Mouse (Mus musculus) neural tube, embryonic 12.5 days (tissue): Measurements from ENCODE around the gene Klc2. TPM values are rescaled to one million over a fixed set of nuclear protein-coding genes. Genes with fewer than 3 reads are reported as not detected.

Experiments used
- ATAC-seq: fragments of 200-750 bp; cut with Nextera tagmentation; 2 replicates; pipeline ENCODE4 v1.8.0; 2017; ENCODE audit warnings: low read depth, mild to moderate bottlenecking, moderate TSS enrichment, moderate library complexity; ENCODE audit not compliant: low FRiP score
- H3K27ac ChIP-seq: fragments of 300-500 bp; sonication (generic); 2 replicates; pipeline ENCODE4 v1.5.1; 2016
- H3K27me3 ChIP-seq: fragments of 300-500 bp; sonication (generic); replicated peaks from 2 replicates; pipeline ENCODE4 v1.6.1; 2016; ENCODE audit warnings: mild to moderate bottlenecking
- H3K36me3 ChIP-seq: fragments of 300-500 bp; sonication (generic); 2 replicates; pipeline ENCODE4 v1.6.1; 2016; ENCODE audit warnings: mild to moderate bottlenecking
- H3K4me1 ChIP-seq: fragments of 300-500 bp; sonication (generic); 2 replicates; pipeline ENCODE4 v1.6.1; 2016
- H3K4me2 ChIP-seq: fragments of 300-500 bp; sonication (generic); replicated peaks from 2 replicates; pipeline ENCODE4 v1.6.1; 2016; ENCODE audit warnings: mild to moderate bottlenecking
- H3K4me3 ChIP-seq: fragments of 300-500 bp; sonication (generic); 2 replicates; pipeline ENCODE4 v1.5.1; 2016
- H3K9ac ChIP-seq: fragments of 300-500 bp; sonication (generic); 2 replicates; pipeline ENCODE4 v1.6.1; 2016; ENCODE audit warnings: mild to moderate bottlenecking
- H3K9me3 ChIP-seq: fragments of 300-500 bp; sonication (generic); 2 replicates; pipeline ENCODE4 v1.6.1; 2016; ENCODE audit warnings: mild to moderate bottlenecking
- WGBS: fragments of 180-500 bp; shearing (Covaris S2); methylation state at CpG from one replicate; pipeline ENCODE4 v1.1.7; 2016; 5-methylcytosine and 5-hydroxymethylcytosine counted together
- polyA plus RNA-seq: library from polyadenylated mRNA; unstranded; fragments of >200 nt; fragmentation: Nextera tagmentation; extraction: Ambion mirVana; gene quantifications from 2 replicates; pipeline ENCODE4 v1.2.1, GENCODE M21; 2016

Gene Klc2
- polyA plus RNA-seq, 1 experiment from 2014 or later, result 62.6 TPM

DNA sequence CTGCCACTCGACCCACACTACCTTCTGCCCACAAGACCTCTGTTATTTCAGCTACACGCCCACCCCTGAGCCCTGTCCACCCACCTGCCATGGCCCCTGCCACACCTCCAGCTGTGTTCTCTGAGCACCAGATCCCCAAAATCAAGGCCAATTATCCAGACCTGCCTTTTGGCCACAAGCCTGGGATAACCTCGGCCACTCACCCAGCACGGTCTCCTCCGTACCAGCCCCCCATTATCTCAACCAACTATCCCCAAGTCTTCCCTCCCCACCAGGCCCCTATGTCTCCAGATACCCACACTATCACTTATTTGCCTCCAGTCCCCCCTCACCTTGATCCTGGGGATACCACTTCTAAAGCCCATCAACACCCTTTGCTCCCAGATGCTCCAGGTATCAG is 48.9 kb downstream of the Klc2 start:
- H3K27ac ChIP-seq, result no peak overlapping the region
- H3K4me3 ChIP-seq, result no peak overlapping the region
- no peak overlapping the region for H3K9ac ChIP-seq
- peak overlapping the region; percentile 86 for H3K4me2 ChIP-seq
- peaks cover 55% of the 10 kb centered on the region for H3K27me3 ChIP-seq
- 87% methylated on average over 5 of the region's 5 CpGs for WGBS
- H3K9me3 ChIP-seq, result no peaks in the 10 kb centered on the region
- no peak for ATAC-seq
- H3K36me3 ChIP-seq, result no peaks in the 10 kb centered on the region
- H3K4me1 ChIP-seq, result peaks cover 57% of the 10 kb centered on the region

DNA sequence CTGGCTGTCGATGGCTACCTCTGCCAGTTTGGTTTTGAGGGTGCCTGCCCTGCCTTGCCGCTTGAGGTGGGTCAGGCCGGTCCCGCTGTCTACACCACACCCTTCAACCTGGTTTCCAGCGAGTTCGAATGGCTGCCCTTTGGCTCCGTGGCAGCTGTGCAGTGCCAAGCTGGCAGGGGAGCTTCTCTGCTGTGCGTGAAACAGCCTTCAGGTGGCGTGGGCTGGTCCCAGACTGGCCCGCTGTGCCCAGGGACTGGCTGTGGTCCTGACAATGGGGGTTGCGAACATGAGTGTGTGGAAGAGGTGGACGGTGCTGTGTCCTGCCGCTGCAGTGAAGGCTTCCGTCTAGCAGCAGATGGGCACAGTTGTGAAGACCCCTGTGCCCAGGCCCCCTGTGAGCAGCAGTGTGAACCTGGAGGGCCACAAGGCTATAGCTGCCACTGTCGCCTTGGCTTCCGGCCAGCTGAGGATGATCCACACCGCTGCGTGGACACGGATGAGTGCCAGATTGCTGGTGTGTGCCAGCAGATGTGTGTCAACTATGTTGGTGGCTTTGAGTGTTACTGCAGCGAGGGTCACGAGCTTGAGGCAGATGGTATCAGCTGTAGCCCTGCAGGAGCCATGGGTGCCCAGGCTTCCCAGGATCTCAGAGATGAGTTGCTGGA is 49.7 kb downstream of the Klc2 start:
- Histone ChIP-seq H3K27me3 (peaks cover 49% of the 10 kb centered on the region), H3K27ac (no peak overlapping the region), H3K4me1 (peaks cover 57% of the 10 kb centered on the region), H3K4me3 (peak overlapping the region; percentile 45), H3K36me3 (no peaks in the 10 kb centered on the region), H3K9ac (peak overlapping the region; percentile 77), H3K4me2 (peak overlapping the region; percentile 86), H3K9me3 (no peaks in the 10 kb centered on the region)
- no peak for ATAC-seq
- WGBS, result 35% methylated on average over 21 of the region's 21 CpGs

DNA sequence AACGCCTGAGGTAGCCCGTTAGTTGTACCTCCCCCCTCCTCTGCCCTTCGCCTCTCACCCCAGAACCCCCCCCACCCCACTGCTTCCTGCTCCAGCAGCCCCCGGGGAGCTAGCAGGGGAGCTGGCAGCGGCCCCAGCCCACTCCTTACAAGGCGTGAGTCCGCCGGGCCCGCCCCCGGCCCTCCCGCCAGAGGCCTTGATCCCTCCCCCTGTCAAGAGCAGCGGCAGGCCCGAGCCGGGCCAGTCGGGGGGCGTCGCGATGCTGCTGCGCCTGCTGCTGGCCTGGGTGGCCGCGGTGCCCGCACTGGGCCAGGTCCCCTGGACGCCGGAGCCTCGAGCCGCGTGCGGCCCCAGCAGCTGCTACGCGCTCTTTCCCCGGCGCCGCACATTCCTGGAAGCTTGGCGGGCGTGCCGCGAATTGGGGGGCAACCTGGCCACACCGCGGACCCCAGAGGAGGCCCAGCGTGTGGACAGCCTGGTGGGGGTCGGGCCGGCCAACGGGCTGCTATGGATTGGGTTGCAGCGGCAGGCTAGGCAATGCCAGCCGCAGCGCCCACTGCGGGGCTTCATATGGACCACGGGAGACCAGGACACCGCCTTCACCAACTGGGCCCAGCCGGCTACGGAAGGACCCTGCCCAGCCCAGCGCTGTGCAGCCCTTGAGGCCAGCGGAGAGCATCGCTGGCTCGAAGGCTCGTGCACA is 50.3 kb downstream of the Klc2 start, which contains the start of gene Cd248:
Gene Cd248, plus strand, starts transcription at position 212 of the 703 bp plus-strand sequence.
- Histone ChIP-seq H3K27ac (no peak within 1 kb of the TSS), H3K9ac (peak within 1 kb of the TSS; percentile 77), H3K9me3 (no peaks in the 10 kb centered on the region), H3K27me3 (peaks cover 48% of the 10 kb centered on the region), H3K4me3 (peak within 1 kb of the TSS; percentile 45), H3K4me1 (peaks cover 57% of the 10 kb centered on the region), H3K4me2 (peak within 1 kb of the TSS; percentile 86), H3K36me3 (no peaks in the 10 kb centered on the region)
- WGBS, result under 1% methylated on average over 55 of the region's 56 CpGs
- no peak for ATAC-seq

DNA sequence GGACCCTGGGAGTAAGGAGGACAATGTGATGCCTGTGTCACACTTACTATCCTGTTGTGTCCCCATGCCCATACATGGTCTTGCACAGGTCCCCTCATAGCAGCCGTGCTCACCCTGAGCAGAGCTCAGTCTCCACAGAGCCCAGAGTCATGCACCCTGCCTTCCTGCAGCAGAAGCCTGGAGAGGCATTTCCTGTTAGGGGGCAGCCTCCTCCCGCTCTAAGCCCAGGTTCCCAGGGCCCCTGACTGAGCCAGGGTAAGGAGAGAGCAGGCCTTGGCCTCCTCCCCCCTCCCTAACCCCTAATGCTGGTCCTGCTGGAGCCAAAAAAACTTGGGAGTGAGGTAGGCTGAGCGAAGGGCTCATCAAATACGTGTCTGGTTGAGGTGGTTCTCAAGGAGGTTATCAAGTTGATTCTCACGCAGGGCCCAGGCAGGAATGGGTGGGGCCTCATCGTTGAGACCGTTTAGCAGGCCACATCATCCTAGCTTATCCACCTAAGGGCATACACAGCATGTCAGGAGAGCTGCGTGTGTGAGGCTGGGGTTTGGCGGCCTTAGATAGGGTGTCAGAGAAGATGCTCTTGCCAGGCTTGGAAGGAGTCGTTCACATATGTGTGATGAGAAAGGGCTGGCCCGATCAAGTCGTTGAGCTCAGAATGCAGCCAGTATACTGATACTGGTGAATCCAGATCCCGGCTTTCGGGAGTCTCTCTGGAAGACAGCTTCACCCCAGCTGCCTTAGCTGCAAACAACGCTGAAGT is 51.1 kb downstream of the Klc2 start:
- ATAC-seq, result no peak
- peak overlapping the region; percentile 86 for H3K4me2 ChIP-seq
- peaks cover 52% of the 10 kb centered on the region for H3K4me1 ChIP-seq
- no peaks in the 10 kb centered on the region for H3K9me3 ChIP-seq
- H3K36me3 ChIP-seq, result no peaks in the 10 kb centered on the region
- H3K27me3 ChIP-seq, result peaks cover 48% of the 10 kb centered on the region
- 9% methylated on average over 15 of the region's 15 CpGs for WGBS
- peak overlapping the region; percentile 77 for H3K9ac ChIP-seq
- peak overlapping the region; percentile 45 for H3K4me3 ChIP-seq
- no peak overlapping the region for H3K27ac ChIP-seq

DNA sequence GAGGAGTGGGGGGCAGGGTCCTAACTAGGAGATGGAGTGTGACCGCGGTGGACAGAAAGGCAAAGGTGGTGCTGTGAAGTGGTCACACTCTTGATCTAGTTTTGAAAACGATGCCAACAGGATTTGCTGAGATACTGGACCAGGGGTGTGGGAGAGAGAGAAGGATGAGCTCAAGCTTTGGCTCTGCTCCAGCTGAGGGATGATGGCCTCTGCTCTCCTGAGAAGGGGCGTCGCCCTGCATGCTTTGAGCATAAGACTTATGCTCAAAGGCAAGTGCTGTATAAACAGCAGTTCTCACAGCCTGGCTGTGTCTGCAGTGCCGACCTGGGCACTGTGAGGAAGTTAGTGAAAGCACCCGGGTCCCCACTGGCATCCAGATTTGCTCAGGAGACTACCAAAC is 53.3 kb downstream of the Klc2 start:
- Histone ChIP-seq H3K27ac (no peak overlapping the region), H3K9me3 (no peaks in the 10 kb centered on the region), H3K9ac (0 out of 2 replicates have a peak overlapping the region, but pooled peaks have one; percentile 3), H3K36me3 (no peaks in the 10 kb centered on the region), H3K4me2 (no peak overlapping the region), H3K4me1 (peaks cover 49% of the 10 kb centered on the region), H3K4me3 (no peak overlapping the region), H3K27me3 (peaks cover 42% of the 10 kb centered on the region)
- no peak for ATAC-seq
- 69% methylated on average over 7 of the region's 7 CpGs for WGBS

DNA sequence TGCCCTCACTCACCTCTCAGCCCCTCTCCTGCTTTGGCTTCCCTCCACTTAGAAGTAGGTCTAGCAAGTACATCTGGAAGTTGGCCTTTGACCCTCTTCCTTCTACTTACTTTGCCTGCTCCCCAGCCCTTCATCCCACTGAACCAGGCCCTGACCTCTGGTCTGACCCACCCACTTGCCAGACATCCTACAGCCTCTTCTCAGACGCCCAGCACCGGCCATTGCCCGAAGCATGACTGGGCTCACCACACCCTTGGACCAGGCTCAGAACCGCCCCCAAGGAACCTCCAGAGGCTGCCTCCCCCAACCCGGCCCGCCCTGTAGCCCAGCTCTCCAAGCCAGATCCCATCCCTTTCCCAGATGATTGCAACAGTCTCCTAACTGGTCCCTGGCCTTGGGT is 55.9 kb downstream of the Klc2 start:
- Histone ChIP-seq H3K27ac (no peak overlapping the region), H3K9ac (no peak overlapping the region), H3K4me3 (no peak overlapping the region), H3K9me3 (no peaks in the 10 kb centered on the region), H3K4me1 (peaks cover 35% of the 10 kb centered on the region), H3K4me2 (no peak overlapping the region), H3K36me3 (no peaks in the 10 kb centered on the region), H3K27me3 (peaks cover 16% of the 10 kb centered on the region)
- ATAC-seq, result no peak
- WGBS, result 74% methylated on average over 6 of the region's 6 CpGs

DNA sequence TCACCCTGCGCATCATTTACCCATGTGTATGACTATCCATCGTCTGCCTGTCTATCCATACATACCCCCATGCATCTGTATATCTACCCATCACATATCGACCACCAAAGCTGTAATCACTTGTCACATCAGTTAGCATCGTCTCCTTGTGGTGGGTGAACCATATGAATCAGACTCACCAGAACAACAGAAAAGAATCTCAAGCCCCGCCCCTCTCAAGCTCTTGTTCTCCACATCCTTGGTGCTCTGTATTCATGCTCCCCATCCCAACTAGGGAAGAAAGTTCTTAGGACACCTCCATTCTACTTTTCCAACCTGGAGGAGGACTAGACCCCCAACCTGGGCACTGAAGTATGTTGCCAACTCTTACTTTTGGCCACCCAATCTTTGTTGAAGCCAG is 56.3 kb downstream of the Klc2 start:
- Histone ChIP-seq H3K4me3 (no peak overlapping the region), H3K4me2 (no peak overlapping the region), H3K27ac (no peak overlapping the region), H3K9me3 (no peaks in the 10 kb centered on the region), H3K4me1 (peaks cover 31% of the 10 kb centered on the region), H3K27me3 (peaks cover 12% of the 10 kb centered on the region), H3K36me3 (no peaks in the 10 kb centered on the region), H3K9ac (no peak overlapping the region)
- WGBS, result 90% methylated on average over 5 of the region's 5 CpGs
- no peak for ATAC-seq

DNA sequence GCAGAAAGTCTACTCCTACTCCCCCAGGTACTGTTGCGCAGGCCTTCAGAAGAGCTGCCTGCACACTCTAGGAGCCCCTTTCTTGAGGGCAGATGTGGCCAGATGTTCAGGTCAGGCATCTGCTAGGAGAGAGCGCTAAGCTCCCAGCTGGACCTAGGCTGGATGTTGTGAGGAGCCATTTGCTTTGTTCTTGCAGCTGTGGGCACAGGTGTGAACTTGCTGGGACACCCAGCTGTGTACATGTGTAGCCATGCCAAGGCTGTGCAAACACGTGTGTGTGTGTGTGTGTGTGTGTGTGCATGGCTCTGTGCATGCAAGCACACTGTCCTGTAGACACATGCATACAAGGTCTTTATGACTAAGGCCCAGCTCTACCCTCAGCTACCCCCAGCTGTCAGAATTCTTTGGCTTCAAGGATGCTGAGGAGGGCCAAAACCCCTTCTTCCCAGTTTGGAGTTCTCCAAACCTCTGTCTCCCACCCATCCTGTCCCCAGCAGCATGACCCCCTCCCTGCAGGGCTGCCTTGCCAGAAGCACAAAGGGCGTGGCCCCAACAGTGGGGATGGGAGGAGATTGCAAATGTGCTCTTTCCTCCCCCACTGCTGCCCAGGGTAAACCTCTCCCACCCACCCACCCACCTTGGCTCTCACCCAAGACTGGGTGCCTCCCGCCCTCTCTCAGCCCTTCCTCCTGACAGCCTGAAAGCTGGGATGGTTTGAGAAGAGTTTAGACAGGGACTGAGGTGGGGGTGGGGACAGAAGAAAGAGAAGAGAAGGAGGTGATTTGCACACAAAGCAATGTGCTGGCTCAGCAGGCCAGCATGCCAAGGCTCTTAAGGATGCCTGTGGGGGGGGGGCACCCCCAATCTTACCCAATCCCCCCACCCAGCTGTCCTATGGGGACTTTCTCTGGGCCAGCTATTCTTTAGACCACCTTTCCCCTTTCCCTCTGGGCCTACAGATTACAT is 57.7 kb downstream of the Klc2 start:
- Histone ChIP-seq H3K27ac (no peak overlapping the region), H3K4me1 (peaks cover 34% of the 10 kb centered on the region), H3K9me3 (no peaks in the 10 kb centered on the region), H3K4me3 (no peak overlapping the region), H3K36me3 (no peaks in the 10 kb centered on the region), H3K27me3 (0 out of 2 replicates have a peak, but pooled peaks cover 9% of the 10 kb centered on the region), H3K4me2 (0 out of 2 replicates have a peak overlapping the region, but pooled peaks have one; percentile 1), H3K9ac (no peak overlapping the region; the same call in 1 of the 2 replicates)
- no peak for ATAC-seq
- WGBS, result 42% methylated on average over 5 of the region's 5 CpGs

DNA sequence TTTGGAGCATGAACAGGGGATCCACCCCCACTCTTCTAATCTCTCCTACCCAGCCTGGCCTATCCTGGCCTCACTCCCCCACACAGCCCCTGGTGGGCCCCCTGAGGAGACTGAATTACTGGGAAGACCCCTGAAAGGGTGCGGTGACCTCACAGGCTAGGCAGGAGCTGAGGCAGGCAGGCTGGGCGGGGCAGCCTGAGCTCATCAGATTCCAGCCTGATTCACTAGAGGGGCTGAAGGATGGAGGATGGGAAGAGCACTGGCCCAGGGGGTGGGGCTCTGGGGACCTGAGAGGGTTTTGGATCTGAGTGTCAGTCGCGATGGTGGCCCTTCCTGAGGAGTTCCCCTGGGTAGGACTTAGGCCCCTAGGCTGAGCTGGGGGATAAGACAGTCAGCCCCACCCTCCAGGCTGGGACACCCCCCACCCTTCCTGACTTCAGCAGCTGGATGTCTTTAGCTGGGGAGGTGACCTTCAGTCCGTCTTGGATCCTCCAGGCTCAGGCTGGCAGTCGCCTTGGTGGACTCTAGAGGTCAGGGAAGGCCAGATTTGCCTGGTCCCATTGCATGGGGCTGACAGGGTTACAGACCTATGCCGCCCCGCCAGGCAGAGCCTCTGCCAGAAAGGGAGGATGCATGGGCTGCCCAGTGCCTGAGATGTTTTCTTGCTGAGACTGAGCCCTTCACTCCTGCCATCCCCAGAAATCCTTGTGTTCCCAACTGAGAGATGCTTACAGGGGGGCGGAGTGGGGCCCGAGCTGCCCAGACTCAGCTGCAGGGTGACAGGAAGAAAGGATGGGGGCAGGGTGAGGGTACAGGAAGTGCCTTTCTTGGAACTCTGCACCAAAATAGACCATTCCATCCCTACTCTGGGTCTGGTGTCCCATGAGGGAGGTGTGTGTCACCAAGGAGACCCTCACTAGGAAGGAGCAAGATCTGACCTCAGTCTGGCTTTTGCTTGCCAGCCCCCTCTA is 59.3 kb downstream of the Klc2 start:
- ATAC-seq, result no peak
- H3K4me1 ChIP-seq, result peaks cover 27% of the 10 kb centered on the region
- peak overlapping the region; percentile 9; the same call in 1 of the 2 replicates for H3K9ac ChIP-seq
- H3K9me3 ChIP-seq, result no peaks in the 10 kb centered on the region
- no peak overlapping the region for H3K4me3 ChIP-seq
- H3K27ac ChIP-seq, result no peak overlapping the region
- WGBS, result 16% methylated on average over 10 of the region's 10 CpGs
- no peaks in the 10 kb centered on the region for H3K36me3 ChIP-seq
- 0 out of 2 replicates have a peak, but pooled peaks cover 8% of the 10 kb centered on the region for H3K27me3 ChIP-seq
- H3K4me2 ChIP-seq, result no peak overlapping the region

DNA sequence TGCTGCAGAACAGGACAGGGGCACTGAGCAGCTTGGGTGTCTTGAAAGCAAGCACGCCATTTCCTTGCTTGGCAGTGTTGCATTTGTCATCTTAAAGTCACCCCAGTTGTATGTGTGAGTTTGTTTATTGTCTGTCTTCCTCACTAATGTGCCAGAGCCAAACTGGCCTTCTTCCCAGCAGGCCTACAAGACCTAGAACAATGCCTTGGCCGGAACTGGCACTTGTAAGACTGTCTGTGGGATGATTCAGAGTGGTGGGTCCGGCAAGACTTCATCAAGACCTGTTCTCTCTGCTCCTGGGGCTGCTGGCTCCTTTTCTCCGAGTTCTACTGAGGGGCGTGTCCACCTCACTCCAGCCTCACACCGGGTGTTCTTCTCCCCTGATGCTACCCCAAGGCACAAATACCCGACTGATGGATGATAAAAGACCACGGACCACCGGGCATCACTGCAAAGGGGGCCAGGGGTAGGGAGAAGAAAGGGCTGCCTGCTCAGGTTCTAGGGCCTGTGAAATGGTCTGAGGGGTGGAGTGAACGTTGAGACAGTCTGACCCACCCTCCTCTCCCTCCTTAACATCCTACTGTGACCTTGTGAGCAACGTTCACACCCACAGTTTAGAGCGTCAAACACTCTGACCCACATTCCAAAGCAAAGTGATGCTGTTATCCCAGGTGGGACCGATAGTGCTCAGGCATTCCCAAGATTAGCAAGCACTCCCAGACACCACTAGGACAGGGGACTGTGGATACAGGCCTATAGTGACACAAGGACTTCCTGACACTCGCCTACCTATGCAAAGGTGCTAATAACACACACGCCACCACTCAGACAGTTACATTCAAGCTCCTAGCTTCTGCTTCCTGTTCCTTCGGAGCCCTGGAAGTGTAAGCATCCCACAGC is 60.2 kb downstream of the Klc2 start:
- no peak overlapping the region for H3K4me3 ChIP-seq
- no peaks in the 10 kb centered on the region for H3K9me3 ChIP-seq
- WGBS, result 20% methylated on average over 16 of the region's 16 CpGs
- no peak overlapping the region for H3K4me2 ChIP-seq
- H3K36me3 ChIP-seq, result no peaks in the 10 kb centered on the region
- no peak overlapping the region for H3K9ac ChIP-seq
- H3K27ac ChIP-seq, result no peak overlapping the region
- peaks cover 15% of the 10 kb centered on the region for H3K27me3 ChIP-seq
- no peak for ATAC-seq
- peaks cover 27% of the 10 kb centered on the region for H3K4me1 ChIP-seq
